Mouse (Mus musculus) limb, embryonic 12.5 days (tissue): ENCODE data around the gene Senp3. TPM values are rescaled to one million over a fixed set of nuclear protein-coding genes. Genes with fewer than 3 reads are reported as not detected.

Experiments
- ATAC-seq: fragments of 200-750 bp; cut with Nextera tagmentation; 2 replicates; pipeline ENCODE4 v1.8.0; 2017; ENCODE audit warnings: low read depth, moderate TSS enrichment; ENCODE audit not compliant: insufficient number of reproducible peaks, insufficient read depth, low FRiP score, low TSS enrichment
- H3K27ac ChIP-seq: fragments of 300-500 bp; sonication (generic); 2 replicates; pipeline ENCODE4 v1.5.1; 2016; ENCODE audit warnings: mild to moderate bottlenecking, moderate library complexity
- H3K27me3 ChIP-seq: fragments of 300-500 bp; sonication (generic); 2 replicates; pipeline ENCODE4 v1.6.1; 2016; ENCODE audit warnings: mild to moderate bottlenecking, moderate library complexity
- H3K36me3 ChIP-seq: fragments of 300-500 bp; sonication (generic); 2 replicates; pipeline ENCODE4 v1.6.1; 2016; ENCODE audit warnings: mild to moderate bottlenecking, moderate library complexity
- H3K4me1 ChIP-seq: fragments of 300-500 bp; sonication (generic); replicated peaks from 2 replicates; pipeline ENCODE4 v1.6.1; 2016
- H3K4me2 ChIP-seq: fragments of 300-500 bp; sonication (generic); 2 replicates; pipeline ENCODE4 v1.6.1; 2016; ENCODE audit warnings: mild to moderate bottlenecking, moderate library complexity
- H3K4me3 ChIP-seq: fragments of 300-500 bp; sonication (generic); replicated peaks from 2 replicates; pipeline ENCODE4 v1.5.1; 2016; ENCODE audit warnings: mild to moderate bottlenecking
- H3K9ac ChIP-seq: fragments of 300-500 bp; sonication (generic); replicated peaks from 2 replicates; pipeline ENCODE4 v1.6.1; 2016; ENCODE audit warnings: mild to moderate bottlenecking, moderate library complexity
- H3K9me3 ChIP-seq: fragments of 300-500 bp; sonication (generic); 2 replicates; pipeline ENCODE4 v1.6.1; 2016; ENCODE audit warnings: mild to moderate bottlenecking, moderate library complexity
- WGBS: fragments of 180-500 bp; shearing (Covaris S2); methylation state at CpG from one replicate; pipeline ENCODE4 v1.1.7; 2016; 5-methylcytosine and 5-hydroxymethylcytosine counted together
- polyA plus RNA-seq: library from polyadenylated mRNA; unstranded; fragments of >200 nt; fragmentation: Nextera tagmentation; extraction: Ambion mirVana; gene quantifications from 2 replicates; pipeline ENCODE4 v1.2.1, GENCODE M21; 2016

The Senp3 gene
- polyA plus RNA-seq, 1 experiment from 2014 or later, result 140 TPM

GRCm38 (mm10) chr11:69662213-69662966, 19.5 kb downstream of the Senp3 start, which contains the start of gene Mpdu1:
Gene Mpdu1 (minus strand): TSS chr11:69662642.
- ATAC-seq, result peak; percentile 93
- H3K36me3 ChIP-seq, result peaks cover 57% of the 10 kb centered on the region
- peak within 1 kb of the TSS; percentile 58 for H3K4me2 ChIP-seq
- H3K27me3 ChIP-seq, result no peaks in the 10 kb centered on the region
- no peaks in the 10 kb centered on the region for H3K9me3 ChIP-seq
- peak within 1 kb of the TSS; percentile 64 for H3K9ac ChIP-seq
- peak within 1 kb of the TSS; percentile 97 for H3K27ac ChIP-seq
- H3K4me3 ChIP-seq, result peak within 1 kb of the TSS; percentile 52
- peaks cover 17% of the 10 kb centered on the region for H3K4me1 ChIP-seq
- WGBS, result under 1% methylated on average over 48 of the region's 48 CpGs

DNA sequence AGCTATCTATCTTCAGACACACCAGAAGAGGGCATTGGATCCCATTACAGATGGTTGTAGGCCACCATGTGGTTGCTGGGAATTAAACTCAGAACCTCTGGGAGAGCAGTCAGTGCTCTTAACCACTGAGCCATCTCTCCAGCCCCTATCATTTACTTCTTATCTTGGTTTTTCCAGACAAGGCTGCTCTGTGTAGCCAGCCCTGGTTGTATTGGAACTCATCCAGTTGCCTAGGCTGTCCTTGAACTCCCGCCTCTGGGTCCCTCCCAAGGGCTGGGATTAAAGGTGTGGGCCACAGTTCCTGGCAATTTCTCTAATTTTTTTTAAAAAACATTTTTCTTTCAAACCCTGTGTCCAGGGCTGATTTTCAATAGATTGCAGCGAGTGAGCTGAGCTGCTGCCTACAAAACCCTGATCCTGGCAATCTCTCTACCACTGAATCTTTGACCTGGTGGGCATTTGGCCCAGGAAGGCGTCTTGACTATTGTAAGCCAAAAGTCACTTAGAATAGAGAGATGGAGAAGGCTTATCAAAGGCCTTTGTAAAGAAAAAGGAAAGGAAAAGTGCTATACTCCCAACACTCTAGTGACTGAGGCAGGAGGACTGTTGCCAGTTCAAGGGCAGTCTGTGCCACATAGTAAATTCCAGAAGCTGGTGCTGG, 20.5 kb downstream of the Senp3 start:
- peaks cover 58% of the 10 kb centered on the region for H3K36me3 ChIP-seq
- H3K9me3 ChIP-seq, result no peaks in the 10 kb centered on the region

DNA sequence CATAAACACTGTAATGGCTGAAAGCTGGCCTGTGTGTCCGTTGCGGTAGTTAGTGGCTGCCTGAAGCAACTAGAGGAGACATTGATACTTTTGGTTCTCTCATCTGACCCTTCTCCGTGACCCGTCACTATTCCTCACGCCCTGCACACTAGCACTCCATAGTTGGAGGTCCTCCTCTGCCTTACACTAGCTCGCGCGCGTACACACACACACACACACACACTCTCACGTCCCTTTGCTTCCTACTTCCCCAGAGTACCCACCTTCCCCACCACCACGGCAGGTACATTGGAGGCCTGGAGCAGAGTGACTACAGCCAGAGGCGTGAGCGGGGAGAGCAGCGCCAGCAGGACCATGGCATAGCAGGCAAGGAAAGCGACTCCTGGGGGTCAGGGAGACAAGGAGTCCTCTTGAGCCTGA, 24.4 kb downstream of the Senp3 start:
- no peak overlapping the region for H3K4me3 ChIP-seq
- no peak overlapping the region for H3K4me2 ChIP-seq
- H3K4me1 ChIP-seq, result peaks cover 37% of the 10 kb centered on the region
- no peak overlapping the region for H3K9ac ChIP-seq
- H3K27ac ChIP-seq, result no peak overlapping the region
- 84% methylated on average over 15 of the region's 15 CpGs for WGBS
- H3K9me3 ChIP-seq, result no peaks in the 10 kb centered on the region
- peaks cover 56% of the 10 kb centered on the region for H3K36me3 ChIP-seq
- no peaks in the 10 kb centered on the region for H3K27me3 ChIP-seq
- ATAC-seq, result no peak

More for the DNA sequence above, 20.5 kb downstream of the Senp3 start:
- H3K27me3 ChIP-seq, result no peaks in the 10 kb centered on the region
- no peak for ATAC-seq
- peak overlapping the region; percentile 52 for H3K4me3 ChIP-seq
- peak overlapping the region; percentile 97 for H3K27ac ChIP-seq
- H3K9ac ChIP-seq, result peak overlapping the region; percentile 64
- 85% methylated on average over 3 of the region's 3 CpGs for WGBS
- peaks cover 24% of the 10 kb centered on the region for H3K4me1 ChIP-seq
- H3K4me2 ChIP-seq, result peak overlapping the region; percentile 58

DNA sequence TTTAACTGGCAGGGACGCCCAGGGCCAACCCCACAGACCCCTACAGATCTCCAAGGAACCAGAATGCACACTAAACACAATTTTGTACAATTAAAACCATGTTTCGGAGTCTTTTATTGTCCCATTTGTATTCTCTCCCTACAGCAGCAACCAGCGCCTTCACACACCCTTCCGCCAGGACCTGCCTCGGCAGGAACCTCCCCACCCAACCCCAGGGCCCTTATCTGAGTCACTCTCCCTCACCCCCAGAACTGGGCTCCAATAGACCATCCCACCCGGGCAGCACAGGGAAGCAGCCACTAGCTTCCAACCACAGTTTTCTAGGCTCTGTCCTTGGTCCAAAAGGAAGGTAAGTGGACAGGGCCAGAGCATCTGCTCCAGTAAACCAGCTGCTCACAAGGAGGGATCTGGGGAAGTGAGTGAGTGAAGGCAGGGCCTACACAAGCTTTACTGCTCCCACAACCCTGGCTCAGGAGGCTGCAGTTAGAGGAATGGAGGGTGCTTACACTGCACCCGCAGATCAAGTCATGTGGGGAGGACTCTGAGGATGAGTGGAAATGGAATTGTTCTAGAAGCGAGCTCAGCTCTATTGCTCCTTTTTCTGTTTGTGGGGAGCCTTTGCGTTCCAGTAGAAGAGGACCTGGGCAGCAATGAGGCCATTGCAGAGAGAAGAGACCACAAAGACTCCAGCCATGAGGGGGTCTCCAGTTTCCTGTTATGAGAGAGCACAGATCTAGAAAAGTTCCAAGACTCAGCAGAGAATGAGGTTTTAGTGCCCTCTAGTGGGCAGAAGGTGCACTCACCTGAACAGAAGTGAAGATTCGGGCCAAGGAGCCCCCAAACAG, 25.0 kb downstream of the Senp3 start:
- Histone ChIP-seq H3K27me3 (no peaks in the 10 kb centered on the region), H3K27ac (peak overlapping the region; percentile 35; the same call in 1 of the 2 replicates), H3K9ac (0 out of 2 replicates have a peak overlapping the region, but pooled peaks have one; percentile 23), H3K4me2 (no peak overlapping the region), H3K36me3 (peaks cover 62% of the 10 kb centered on the region), H3K9me3 (no peaks in the 10 kb centered on the region), H3K4me3 (no peak overlapping the region), H3K4me1 (peaks cover 37% of the 10 kb centered on the region)
- 77% methylated on average over 10 of the region's 10 CpGs for WGBS
- no peak for ATAC-seq

GRCm38 (mm10) chr11:69656065-69656455, 25.8 kb downstream of the Senp3 start:
- Histone ChIP-seq H3K27ac (no peak overlapping the region), H3K4me2 (no peak overlapping the region), H3K9ac (no peak overlapping the region), H3K4me1 (peaks cover 30% of the 10 kb centered on the region), H3K9me3 (no peaks in the 10 kb centered on the region), H3K36me3 (peaks cover 70% of the 10 kb centered on the region), H3K4me3 (no peak overlapping the region), H3K27me3 (no peaks in the 10 kb centered on the region)
- WGBS, result 77% methylated on average over 5 of the region's 5 CpGs
- no peak for ATAC-seq

DNA sequence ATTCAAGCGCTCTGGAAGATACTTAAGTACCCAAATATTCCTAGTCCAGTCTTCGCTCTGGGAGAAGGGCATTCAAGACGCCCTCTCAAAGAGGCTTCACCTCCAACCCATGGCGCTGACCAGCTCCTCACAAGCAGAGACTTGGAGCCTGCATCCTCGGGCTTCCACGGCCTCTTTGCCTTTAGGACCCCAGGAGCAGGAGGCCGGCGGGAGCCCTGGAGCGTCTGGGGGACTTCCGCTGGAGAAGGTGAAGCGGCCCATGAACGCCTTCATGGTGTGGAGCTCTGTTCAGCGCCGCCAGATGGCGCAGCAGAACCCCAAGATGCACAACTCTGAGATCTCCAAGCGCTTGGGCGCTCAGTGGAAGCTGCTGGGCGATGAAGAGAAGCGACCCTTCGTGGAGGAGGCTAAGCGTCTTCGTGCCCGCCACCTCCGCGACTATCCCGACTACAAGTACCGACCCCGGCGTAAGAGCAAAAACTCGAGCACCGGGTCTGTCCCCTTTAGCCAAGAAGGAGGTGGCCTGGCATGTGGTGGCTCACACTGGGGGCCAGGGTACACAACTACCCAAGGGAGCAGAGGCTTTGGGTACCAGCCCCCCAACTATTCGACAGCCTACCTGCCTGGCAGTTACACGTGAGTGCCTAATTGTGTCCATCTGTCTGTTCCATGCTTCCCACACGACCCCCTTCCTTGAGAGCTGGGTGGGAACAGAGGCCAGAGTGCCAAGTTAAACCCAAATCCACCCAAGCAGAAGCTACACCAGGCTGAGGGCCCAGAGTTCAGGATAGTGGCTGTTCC, 26.4 kb downstream of the Senp3 start, which contains the start of gene Sox15:
Sox15 (plus strand) TSS at position 51 of the 801 bp plus-strand sequence.
- 20% methylated on average over 34 of the region's 34 CpGs for WGBS
- Histone ChIP-seq H3K36me3 (peaks cover 76% of the 10 kb centered on the region), H3K27ac (peak within 1 kb of the TSS; percentile 73), H3K9ac (no peak within 1 kb of the TSS), H3K4me3 (no peak within 1 kb of the TSS), H3K4me2 (peak within 1 kb of the TSS; percentile 20), H3K4me1 (peaks cover 28% of the 10 kb centered on the region), H3K27me3 (no peaks in the 10 kb centered on the region), H3K9me3 (no peaks in the 10 kb centered on the region)
- ATAC-seq, result peak; percentile 57; the same call in 1 of the 2 replicates

DNA sequence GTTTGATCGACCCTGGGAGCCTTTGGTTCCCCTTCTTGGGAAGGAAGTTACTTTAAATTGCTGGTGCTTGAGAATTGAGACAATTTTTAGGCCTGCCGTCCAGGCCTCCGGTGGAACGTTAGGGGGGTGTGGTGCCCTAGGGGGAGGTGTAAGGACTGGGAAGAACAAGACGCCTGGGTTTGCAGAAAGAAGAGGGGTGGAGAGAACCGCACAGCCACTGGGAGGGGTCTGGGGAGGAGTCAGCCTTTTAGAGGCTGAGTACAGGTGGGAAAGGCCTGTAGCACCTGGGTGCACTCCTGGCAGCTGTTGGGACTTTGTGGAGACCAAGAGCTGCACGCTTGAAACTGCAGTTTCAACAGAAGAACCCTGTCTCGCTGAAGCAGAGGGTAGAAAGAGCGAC, 27.1 kb downstream of the Senp3 start:
- H3K4me2 ChIP-seq, result no peak overlapping the region
- peaks cover 83% of the 10 kb centered on the region for H3K36me3 ChIP-seq
- H3K4me1 ChIP-seq, result peaks cover 28% of the 10 kb centered on the region
- WGBS, result 32% methylated on average over 9 of the region's 9 CpGs
- H3K9me3 ChIP-seq, result no peaks in the 10 kb centered on the region
- H3K9ac ChIP-seq, result no peak overlapping the region
- H3K27ac ChIP-seq, result peak overlapping the region; percentile 73
- no peaks in the 10 kb centered on the region for H3K27me3 ChIP-seq
- no peak overlapping the region for H3K4me3 ChIP-seq
- no peak for ATAC-seq

- Histone ChIP-seq H3K4me1 (peaks cover 28% of the 10 kb centered on the region), H3K4me2 (no peak overlapping the region), H3K36me3 (peaks cover 85% of the 10 kb centered on the region), H3K9me3 (no peaks in the 10 kb centered on the region), H3K27ac (peak overlapping the region; percentile 45; the same call in 1 of the 2 replicates), H3K9ac (no peak overlapping the region), H3K4me3 (no peak overlapping the region), H3K27me3 (no peaks in the 10 kb centered on the region)
- WGBS, result 71% methylated on average over 5 of the region's 5 CpGs
- no peak for ATAC-seq
These were observed 28.5 kb downstream of the Senp3 start for GRCm38 (mm10) chr11:69653399-69653798.

- no peak for ATAC-seq
- H3K9ac ChIP-seq, result no peak overlapping the region
- H3K4me3 ChIP-seq, result no peak overlapping the region
- H3K27ac ChIP-seq, result no peak overlapping the region
- peaks cover 99% of the 10 kb centered on the region for H3K36me3 ChIP-seq
- H3K4me2 ChIP-seq, result no peak overlapping the region
- no peaks in the 10 kb centered on the region for H3K4me1 ChIP-seq
- no peaks in the 10 kb centered on the region for H3K27me3 ChIP-seq
- H3K9me3 ChIP-seq, result no peaks in the 10 kb centered on the region
- 93% methylated on average over 5 of the region's 5 CpGs for WGBS
These were observed 36.0 kb downstream of the Senp3 start for GRCm38 (mm10) chr11:69645860-69646259.

- no peaks in the 10 kb centered on the region for H3K9me3 ChIP-seq
- peak overlapping the region; percentile 83 for H3K4me2 ChIP-seq
- no peak overlapping the region for H3K9ac ChIP-seq
- no peak overlapping the region for H3K27ac ChIP-seq
- H3K27me3 ChIP-seq, result no peaks in the 10 kb centered on the region
- 87% methylated on average over 3 of the region's 3 CpGs for WGBS
- no peak for ATAC-seq
- H3K4me1 ChIP-seq, result peaks cover 22% of the 10 kb centered on the region
- H3K4me3 ChIP-seq, result no peak overlapping the region
- H3K36me3 ChIP-seq, result peaks cover 41% of the 10 kb centered on the region
These were observed 46.4 kb downstream of the Senp3 start for GRCm38 (mm10) chr11:69635471-69635870.
